Mouse (Mus musculus): Measurements from ENCODE around the gene Rasgef1a.

- TF ChIP-seq TAL1 (IDR thresholded peaks at IDR 0.05; ENCODE audit: low read length) (no peak), CTCF (IDR thresholded peaks at IDR 0.05 in 2 of 3, conservative IDR thresholded peaks at IDR 0.05 in 1 of 3; ENCODE audit: control insufficient read depth in 1 of 3, insufficient read depth in 1 of 3, low read depth in 2 of 3, low read length in 3 of 3, poor library complexity in 1 of 3, severe bottlenecking in 1 of 3) (no peak), USF2 (IDR thresholded peaks at IDR 0.05; ENCODE audit: borderline replicate concordance in 1 of 2, insufficient read depth in 1 of 2, low read depth in 1 of 2, low read length in 2 of 2) (no peak), SMC3 (IDR thresholded peaks at IDR 0.05; ENCODE audit: low read depth, low read length) (no peak), SIN3A (IDR thresholded peaks at IDR 0.05; ENCODE audit: low read length) (no peak), POLR2A (IDR thresholded peaks at IDR 0.05; ENCODE audit: control insufficient read depth in 1 of 2, insufficient read depth in 1 of 2, low read depth in 1 of 2, low read length in 2 of 2, poor library complexity in 1 of 2) (no peak), ZKSCAN1 (IDR thresholded peaks at IDR 0.05; ENCODE audit: low read depth, low read length) (no peak), ZMIZ1 (IDR thresholded peaks at IDR 0.05; ENCODE audit: low read depth, low read length) (no peak), ELF1 (IDR thresholded peaks at IDR 0.05; ENCODE audit: low read depth, low read length) (no peak), MAFK (IDR thresholded peaks at IDR 0.05; ENCODE audit: borderline replicate concordance, low read depth, low read length) (no peak), NELFE (IDR thresholded peaks at IDR 0.05; ENCODE audit: low read depth, low read length) (no peak)
Observed at GRCm38 (mm10) chr6:118140961-118141360, 129.7 kb downstream of the Rasgef1a start.
